Mouse (Mus musculus): ENCODE results near the gene Chst1.
A peak's percentile ranks its signal among the peaks of the same experiment; 100 is the strongest.

Gene Chst1

GRCm38 (mm10) chr2:92599487-92600347 is at the start of gene Chst1:
Chst1 (plus strand) TSS chr2:92599707.
- peak; percentile 78 for DNase-seq

GRCm38 (mm10) chr2:92550051-92550450 is 49.5 kb upstream of the Chst1 start:
- no peak for DNase-seq

GRCm38 (mm10) chr2:92554536-92554935 is 45.0 kb upstream of the Chst1 start:
- no peak for DNase-seq

DNA sequence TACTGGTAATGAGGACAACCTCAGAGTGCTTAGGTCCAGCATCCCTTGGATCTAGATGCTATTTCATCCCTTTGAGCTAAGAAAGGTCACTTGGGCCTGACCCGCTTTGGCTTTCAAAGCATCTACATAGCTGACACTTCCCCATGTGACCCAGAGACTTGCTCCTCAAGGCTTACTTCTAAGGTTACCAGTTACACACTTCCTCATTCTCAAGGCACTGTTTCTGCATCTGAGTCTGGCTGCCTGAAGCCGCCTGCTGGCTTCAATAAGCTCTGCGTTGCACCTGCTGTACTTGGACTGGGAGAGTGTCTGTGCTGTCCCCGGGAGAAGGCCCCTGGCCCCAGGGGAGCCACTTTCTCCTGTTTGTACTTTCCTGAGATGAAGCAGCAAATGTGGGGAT is 36.6 kb upstream of the Chst1 start:
- no peak for DNase-seq

DNA sequence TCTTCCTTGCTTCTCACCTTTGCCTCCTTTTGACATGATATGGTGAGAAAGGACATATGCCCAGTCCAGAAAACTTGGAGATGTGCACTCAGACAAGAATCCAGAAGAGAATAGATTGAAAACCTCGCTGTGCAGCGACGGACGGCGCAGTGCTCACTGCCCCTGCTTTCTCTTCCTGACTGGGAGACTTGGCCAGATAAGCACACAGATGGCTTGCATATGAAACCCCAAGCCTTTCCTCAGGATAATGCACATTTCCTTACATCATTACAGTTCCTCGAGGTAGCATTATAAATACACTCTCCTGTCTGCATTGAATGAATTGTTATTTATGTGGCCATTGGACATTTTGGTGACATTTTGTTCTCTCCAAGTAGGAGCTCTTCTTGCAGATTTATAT is 28.9 kb upstream of the Chst1 start:
- DNase-seq: no peak

GRCm38 (mm10) chr2:92577824-92578223 is 21.7 kb upstream of the Chst1 start:
- no peak for DNase-seq

- no peak for DNase-seq
These were observed 18.2 kb upstream of the Chst1 start for GRCm38 (mm10) chr2:92581302-92581701.

DNA sequence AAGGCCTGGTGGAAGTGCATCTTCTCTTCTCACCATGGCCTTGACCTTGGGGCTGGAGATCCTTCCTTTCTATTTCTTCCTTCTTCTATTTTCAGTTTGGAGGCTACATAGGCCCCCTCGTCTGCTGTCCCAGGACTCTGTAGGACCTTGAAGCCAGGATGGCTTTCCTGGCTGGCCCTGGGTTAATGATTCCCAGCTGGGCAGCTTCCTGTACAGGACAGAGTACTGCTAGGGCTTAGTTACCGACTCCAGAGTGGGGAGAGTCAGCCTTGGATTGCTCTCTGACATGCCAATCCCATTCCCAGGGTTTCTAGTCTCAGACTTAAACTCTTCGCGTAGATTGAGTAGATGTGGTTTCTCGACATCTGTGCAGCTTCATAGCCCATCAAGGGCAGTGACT is 16.9 kb upstream of the Chst1 start:
- peak; percentile 66 for DNase-seq

- no peak for DNase-seq
These were observed 11.7 kb upstream of the Chst1 start for GRCm38 (mm10) chr2:92587806-92588205.

- DNase-seq: no peak
These were observed 4.4 kb upstream of the Chst1 start for GRCm38 (mm10) chr2:92594929-92595730.

DNA sequence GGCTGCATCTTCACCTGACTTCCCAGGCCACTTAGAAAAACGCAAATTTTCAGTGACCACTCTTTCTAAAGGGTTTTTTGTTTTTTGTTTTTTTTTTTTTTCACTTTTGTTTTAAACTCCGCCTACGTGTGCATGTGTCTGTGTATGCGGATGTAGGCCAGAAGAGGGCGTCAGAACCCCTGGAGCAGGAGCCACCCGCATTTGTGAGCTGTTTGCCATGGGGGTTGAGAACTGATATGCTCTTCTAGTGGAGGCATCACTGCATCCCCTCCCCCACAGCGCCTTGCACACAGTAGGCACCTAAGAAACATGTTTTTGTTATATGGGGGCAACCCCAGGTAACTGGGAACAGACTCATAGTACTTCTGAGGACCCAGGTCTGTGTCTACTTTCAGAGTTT is 2.2 kb upstream of the Chst1 start:
- peak; percentile 45 for DNase-seq

DNA sequence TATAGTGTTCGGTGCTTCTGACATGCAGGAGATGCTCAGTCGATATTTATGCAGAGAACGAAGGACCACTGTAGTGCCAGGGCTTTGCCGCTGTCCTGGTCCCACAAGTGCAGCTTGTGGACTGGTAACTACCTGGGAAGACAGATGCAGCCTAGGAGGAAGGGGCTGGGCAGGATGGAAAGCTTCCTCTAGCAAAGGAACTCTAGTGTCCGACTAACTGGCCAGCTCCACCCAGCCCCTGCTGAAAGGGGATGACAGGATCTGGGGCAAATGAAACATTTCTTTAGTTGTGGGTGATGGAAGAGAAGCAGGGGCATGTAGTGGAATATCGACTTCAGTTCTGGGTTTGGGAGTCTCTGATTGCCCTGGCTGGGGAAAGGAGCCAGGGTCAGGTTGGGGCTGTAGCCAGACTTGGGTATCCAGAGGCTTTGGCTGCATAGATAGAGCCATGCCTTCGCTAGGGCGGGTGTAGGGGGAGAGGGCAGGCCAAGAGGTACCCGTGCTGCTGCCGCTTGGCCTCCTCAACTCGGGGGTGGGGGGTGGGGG is 493 bp upstream of the Chst1 start:
- DNase-seq: peak; percentile 35

GRCm38 (mm10) chr2:92600348-92600670 is 802 bp downstream of the Chst1 start:
- no peak for DNase-seq

GRCm38 (mm10) chr2:92601246-92601645 is 1.7 kb downstream of the Chst1 start:
- DNase-seq: no peak

DNA sequence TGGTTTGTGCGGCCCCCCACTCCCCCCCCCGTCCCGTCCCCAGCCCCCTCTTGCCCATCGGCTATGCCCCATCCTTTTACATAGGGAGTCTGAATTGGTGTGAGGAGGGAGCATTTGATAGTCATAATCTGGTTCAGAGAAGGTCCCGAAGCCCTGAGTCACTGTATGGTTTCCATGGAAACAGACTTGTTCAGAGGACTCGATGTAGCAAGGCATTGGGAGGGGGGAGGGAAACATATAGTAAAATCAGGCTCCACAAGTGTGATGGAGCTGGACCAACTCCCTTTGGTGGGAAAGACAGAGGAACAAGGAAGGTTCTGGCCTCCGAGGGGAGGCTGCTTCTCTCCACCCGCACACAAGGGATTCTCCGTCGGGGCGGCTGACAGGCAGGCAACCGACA is 2.6 kb downstream of the Chst1 start:
- no peak for DNase-seq

DNA sequence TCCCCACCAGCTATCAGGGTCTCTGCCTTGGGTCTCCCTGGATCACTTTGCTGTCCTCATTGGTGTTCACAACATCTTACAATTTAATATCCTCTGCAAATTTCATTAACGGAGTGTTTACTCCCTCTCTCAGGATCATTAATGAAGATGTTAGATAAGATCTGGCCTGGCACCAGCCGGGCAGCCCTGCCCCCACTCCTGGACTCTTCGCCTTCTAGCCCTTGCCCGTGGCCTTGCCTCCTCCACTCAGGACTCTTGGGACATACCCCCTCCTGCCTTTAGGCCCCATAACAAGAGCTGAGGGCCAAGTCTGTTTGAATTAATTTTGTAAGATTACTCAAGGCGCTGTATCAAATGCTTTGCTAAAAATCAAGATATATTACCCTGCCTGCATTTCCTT is 4.1 kb downstream of the Chst1 start:
- DNase-seq: no peak

- DNase-seq: no peak
These were observed 5.1 kb downstream of the Chst1 start for GRCm38 (mm10) chr2:92604565-92604964.

GRCm38 (mm10) chr2:92605995-92606394 is 6.5 kb downstream of the Chst1 start:
- peak; percentile 81 for DNase-seq

DNA sequence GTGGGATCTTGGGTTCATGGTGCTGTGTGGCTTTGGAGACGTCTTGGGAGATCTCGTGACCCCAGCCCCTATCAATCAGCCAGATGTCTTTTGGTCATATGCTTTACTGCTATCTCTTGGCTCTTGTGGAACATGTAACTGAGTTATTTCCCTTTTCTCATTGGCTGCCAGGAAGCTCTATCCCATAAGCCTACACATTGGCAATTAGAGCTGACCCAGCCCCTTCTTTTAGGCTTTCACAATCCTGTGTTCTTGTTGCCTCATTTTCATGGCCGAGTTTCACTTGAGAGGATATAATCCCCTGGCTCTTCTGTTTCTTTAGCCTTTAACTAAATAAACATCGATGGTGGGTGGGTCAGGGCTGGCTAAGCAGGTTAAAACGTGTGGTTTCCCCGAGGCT is 7.6 kb downstream of the Chst1 start:
- DNase-seq: no peak

- no peak for DNase-seq
These were observed 8.1 kb downstream of the Chst1 start for GRCm38 (mm10) chr2:92607592-92607991.

DNA sequence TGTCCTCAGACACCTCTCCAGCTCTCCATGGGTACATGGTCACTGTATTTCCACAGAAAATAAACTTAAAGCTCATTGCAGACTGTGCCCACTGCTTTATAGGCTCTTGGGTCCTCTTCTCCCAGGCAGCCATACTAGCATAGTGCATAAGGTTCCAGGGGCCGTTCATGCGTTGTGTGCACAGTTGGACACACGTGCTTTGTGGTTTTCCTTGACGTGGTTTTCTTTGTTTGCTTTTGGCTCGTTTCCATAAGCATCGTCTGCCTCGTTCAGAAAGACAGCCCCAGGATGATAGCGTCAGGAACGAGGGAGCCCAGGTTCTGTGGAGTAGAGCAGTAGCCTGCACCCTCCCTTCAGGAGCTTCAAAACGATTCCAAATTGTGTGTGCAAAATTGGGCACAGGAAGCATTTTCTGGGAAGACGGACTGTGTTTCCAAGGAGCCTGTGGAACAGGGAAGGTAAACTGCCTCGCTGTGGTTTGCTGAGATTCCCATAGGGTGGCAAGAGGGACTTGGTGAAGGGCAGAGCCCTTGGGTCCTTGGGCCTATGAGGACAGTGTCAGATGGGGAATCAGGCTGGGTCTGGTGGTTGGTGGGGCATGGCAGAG is 8.6 kb downstream of the Chst1 start:
- no peak for DNase-seq

DNA sequence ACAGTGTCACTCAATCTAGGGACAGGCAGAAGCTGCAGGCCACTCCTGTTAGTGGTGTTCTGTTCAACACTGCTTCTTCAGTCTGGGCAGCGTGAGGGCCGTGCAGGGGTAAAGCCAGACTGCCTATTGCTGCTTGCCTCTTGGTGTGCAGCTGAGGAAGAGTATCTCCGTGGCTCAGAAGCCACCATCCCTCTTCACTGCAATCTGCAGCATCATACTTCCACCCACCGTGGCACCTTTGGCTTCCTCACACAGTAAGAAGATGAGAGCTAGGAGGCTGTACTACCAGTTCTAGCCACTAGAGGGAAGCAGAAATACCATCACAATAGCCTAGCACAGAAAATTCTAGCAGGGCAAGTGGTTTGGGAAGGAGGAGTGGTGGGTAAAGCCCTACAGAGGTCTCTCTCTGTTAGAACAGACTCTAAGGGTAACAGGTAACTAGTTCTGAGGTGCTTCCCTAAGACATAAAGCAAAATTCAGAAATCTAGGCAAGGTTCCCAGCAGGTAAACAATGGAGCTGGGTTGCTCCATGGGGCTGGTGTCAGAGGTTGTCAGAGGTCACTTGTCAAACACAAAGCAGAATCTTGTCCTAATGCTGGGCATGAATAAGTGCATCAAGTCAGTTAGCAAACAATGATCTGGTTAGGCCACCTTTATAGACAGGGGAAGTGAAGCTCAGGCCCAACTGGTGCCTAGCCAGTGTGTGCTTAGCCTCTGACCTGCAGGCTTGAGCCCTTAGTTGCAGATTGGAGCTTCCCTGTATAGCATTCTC is 9.5 kb downstream of the Chst1 start:
- peak; percentile 67 for DNase-seq

All from kidney, postnatal 10 days (tissue).